Mouse (Mus musculus) neutrophil, adult 5-6 weeks (primary cell): ENCODE results near the gene Lca5l. TPM values are rescaled to one million over a fixed set of nuclear protein-coding genes. Genes with fewer than 3 reads are reported as not detected.

Source experiments
- ATAC-seq: fragments of 151-379, 151-347 bp; 2 replicates; pipeline ENCODE4 v1.8.0; 2017; ENCODE audit warnings: mild to moderate bottlenecking, moderate TSS enrichment; ENCODE audit not compliant: insufficient number of reproducible peaks, poor library complexity, low FRiP score, severe bottlenecking; ENCODE audit errors: extremely low read depth
- total RNA-seq: library from RNA; stranded (forward); fragments of 200-1000 nt; gene quantifications from 2 replicates; pipeline ENCODE4 v1.2.3, GENCODE M21; 2017

The Lca5l gene
- not detected in 2 replicates for total RNA-seq

GRCm38 (mm10) chr16:96191531-96192506 lies at the start of gene Lca5l:
Gene Lca5l (minus strand): TSS chr16:96192271.
- ATAC-seq, result peak; percentile 60

GRCm38 (mm10) chr16:96235366-96235970 lies 43.4 kb upstream of the Lca5l start, which contains the start of gene B3galt5:
Gene B3galt5 (plus strand): TSS chr16:96235801.
- ATAC-seq, result no peak

GRCm38 (mm10) chr16:96233996-96234395 lies 41.9 kb upstream of the Lca5l start:
- ATAC-seq, result no peak

DNA sequence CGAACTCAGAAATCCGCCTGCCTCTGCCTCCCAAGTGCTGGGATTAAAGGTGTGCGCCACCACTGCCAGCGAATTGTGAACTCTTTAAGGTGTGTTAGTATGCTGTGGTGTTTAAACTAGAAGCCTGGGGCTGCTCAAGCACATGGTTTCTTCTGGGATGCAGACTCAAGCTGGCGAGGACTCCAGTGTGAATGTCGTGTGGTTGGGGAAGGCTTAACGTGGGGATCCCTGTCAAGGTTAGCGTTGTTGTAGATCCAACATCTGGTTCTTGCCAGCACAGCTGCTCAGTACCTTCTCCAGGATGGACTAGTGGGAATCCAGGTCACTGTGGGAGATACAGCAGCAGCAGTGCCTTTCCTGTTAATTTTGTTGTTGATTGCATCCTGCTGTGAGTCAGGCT lies 39.9 kb upstream of the Lca5l start:
- ATAC-seq, result no peak

- no peak for ATAC-seq
These were observed 39.2 kb upstream of the Lca5l start for GRCm38 (mm10) chr16:96231251-96231650.

GRCm38 (mm10) chr16:96230411-96230810 lies 38.3 kb upstream of the Lca5l start:
- ATAC-seq, result no peak

DNA sequence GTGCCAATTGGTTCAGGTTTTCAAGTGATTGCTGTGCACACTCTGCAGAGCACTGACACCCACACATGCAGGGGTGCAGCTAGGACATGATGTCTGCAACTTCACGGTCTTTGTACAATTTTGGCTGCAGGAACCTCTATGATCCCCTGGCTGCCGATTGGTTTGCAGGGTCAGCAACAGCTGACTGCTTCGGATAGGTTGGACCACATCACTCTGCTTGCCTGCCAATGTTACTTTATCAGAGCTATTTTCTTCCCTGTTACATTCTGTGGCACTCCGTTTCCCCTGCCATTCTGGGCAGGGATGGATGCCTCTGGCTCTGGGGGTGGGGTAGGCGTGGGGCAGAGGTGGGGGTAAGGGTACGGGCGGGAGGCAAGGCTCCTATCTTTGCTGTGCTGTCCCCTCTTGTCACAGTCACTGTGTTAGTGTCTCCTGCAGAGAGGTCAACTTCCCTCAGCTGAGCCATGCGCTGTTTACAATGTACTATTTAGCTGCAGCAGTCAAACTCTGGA lies 37.0 kb upstream of the Lca5l start:
- ATAC-seq, result no peak

GRCm38 (mm10) chr16:96228438-96228837 lies 36.4 kb upstream of the Lca5l start:
- ATAC-seq, result no peak

DNA sequence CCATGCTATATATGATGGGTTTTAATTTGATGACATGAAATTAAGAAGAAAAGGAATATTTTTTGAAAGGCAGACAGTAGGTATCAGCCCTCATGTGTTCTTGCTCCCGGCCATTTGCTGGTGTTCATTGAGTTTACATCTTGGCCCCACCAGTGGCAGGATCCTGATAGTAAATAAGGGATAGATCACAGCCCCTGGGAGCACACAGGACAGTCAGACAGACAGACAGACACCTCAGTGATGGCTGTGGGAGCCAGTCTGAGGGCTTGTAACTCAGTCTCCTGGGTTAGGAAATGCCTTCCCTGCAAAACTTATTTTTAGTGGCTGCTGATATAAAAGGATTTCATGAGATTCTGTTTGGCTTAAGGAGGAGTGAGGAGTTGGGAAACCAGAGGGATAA lies 30.4 kb upstream of the Lca5l start:
- ATAC-seq, result no peak

DNA sequence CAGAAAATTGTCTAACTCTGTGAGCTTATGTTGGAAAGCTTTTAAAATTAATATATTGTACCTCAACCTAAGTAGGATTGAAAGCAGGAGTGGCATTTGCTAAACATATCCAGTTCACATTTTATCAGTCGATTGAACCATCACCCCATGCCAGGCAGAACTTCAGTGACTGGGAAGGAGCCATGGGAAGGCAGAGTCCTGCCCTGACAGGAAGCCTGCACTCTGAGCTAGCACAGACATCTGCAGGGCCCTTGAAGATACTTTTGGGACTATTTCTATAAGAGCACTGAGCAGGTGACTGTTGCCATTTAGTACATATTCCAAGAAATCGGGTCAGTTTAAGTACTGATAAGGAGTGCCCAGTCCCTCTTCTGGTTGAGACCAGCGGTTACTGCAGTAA lies 29.9 kb upstream of the Lca5l start:
- no peak for ATAC-seq

- 0 out of 2 replicates have a peak, but pooled peaks have one; percentile 26 for ATAC-seq
These were observed 29.4 kb upstream of the Lca5l start for GRCm38 (mm10) chr16:96221491-96221890.

GRCm38 (mm10) chr16:96213027-96213426 lies 21.0 kb upstream of the Lca5l start:
- ATAC-seq, result no peak

DNA sequence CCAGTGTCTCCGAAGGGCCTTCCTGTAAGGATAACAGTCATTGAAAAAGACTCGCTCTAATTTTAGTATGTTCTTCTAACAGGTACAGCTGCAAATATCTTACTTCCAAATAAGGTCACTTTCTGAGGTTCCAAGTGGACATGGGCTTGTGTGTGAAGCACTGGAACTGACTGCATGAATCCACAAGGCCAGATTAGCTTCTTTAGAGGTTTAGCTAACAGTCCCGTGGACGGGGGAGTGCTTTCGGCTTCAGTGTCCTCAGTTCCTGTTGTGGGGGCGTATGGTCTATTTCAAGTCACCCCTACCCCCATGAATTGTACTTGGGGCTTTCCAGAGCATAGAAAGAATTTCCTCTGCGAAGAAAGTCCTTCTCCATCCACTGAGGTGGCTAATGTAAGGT lies 18.8 kb upstream of the Lca5l start:
- no peak for ATAC-seq

- ATAC-seq, result no peak
These were observed 17.7 kb upstream of the Lca5l start for GRCm38 (mm10) chr16:96209789-96210188.

- ATAC-seq, result no peak
These were observed 9.6 kb upstream of the Lca5l start for GRCm38 (mm10) chr16:96201485-96202232.

GRCm38 (mm10) chr16:96200702-96201028 lies 8.6 kb upstream of the Lca5l start:
- ATAC-seq, result no peak

GRCm38 (mm10) chr16:96199913-96200701 lies 8.0 kb upstream of the Lca5l start, which contains the start of gene Sh3bgr:
Gene Sh3bgr (plus strand): TSS chr16:96200450.
- ATAC-seq, result no peak

DNA sequence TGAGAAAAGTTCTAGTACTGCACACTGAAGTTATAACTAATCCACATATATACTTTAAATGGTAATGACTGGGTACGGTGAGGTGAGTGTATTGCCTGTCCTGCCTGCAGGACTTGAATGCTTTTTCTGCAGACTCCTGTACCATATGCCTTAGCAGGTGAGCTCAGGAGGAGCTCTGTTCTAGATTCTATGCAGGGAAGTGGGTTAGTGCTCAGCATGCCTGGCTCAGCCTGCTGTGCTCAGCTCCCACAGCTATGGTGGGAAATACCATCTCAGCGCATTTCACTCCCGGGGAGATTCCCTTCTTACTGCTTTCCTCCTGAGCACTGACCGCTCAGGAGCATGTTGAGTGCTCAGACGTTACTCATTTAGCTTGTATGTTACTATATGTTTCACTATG lies 4.5 kb downstream of the Lca5l start:
- no peak for ATAC-seq

GRCm38 (mm10) chr16:96179156-96179555 lies 12.9 kb downstream of the Lca5l start:
- ATAC-seq, result no peak
